Mouse (Mus musculus): ENCODE measurements around the gene Trp53bp2. TPM values are rescaled to one million over a fixed set of nuclear protein-coding genes. Genes with fewer than 3 reads are reported as not detected.

The Trp53bp2 gene
- total and polyA plus RNA-seq, 3 experiments: 2.6 to 15.1 TPM; not detected in 1

- Histone ChIP-seq H3K79me2 (ENCODE audit: control insufficient read depth, insufficient read depth, low read length, poor library complexity) (no peaks in the 10 kb centered on the region), H3K36me3 (ENCODE audit: control insufficient read depth in 1 of 2, insufficient read depth in 2 of 2, low read length in 2 of 2) (no peaks in the 10 kb centered on the region), H3K27me3 (ENCODE audit: control insufficient read depth in 1 of 2, insufficient read depth in 2 of 2, low read length in 2 of 2) (peaks cover 2 to 5% of the 10 kb centered on the region in 2 experiments; a peak in 3 of 4 replicates), H3K27ac (ENCODE audit: control insufficient read depth, low read depth, low read length) (no peak overlapping the region), H3K4me1 (ENCODE audit: control insufficient read depth in 1 of 2, insufficient read depth in 2 of 2, low read length in 2 of 2) (no peaks in the 10 kb centered on the region), H3K4me3 (ENCODE audit: control insufficient read depth in 1 of 2, insufficient read depth in 1 of 2, low read depth in 2 of 2, low read length in 2 of 2) (no peak overlapping the region), H3K9ac (ENCODE audit: control insufficient read depth, low read depth, low read length, poor library complexity, severe bottlenecking) (no peak overlapping the region), H3K9me3 (replicated peaks; ENCODE audit: insufficient read depth, low read length) (no peaks in the 10 kb centered on the region)
- TF ChIP-seq NRF1 (IDR thresholded peaks at IDR 0.05; ENCODE audit: insufficient read depth, low read depth, low read length, poor library complexity, severe bottlenecking): no peak
- no peak for TF ChIP-seq ZMIZ1 (IDR thresholded peaks at IDR 0.05; ENCODE audit: low read depth, low read length)
- TF ChIP-seq CHD2 (IDR thresholded peaks at IDR 0.05; ENCODE audit: low read length): no peak
- TF ChIP-seq HCFC1 (IDR thresholded peaks at IDR 0.05; ENCODE audit: low read depth, low read length): no peak
- no peak for TF ChIP-seq MAZ (IDR thresholded peaks at IDR 0.05; ENCODE audit: low read depth, low read length)
- no peak for TF ChIP-seq ZNF384 (IDR thresholded peaks at IDR 0.05; ENCODE audit: low read depth, low read length)
- no peak for TF ChIP-seq E2F4 (IDR thresholded peaks at IDR 0.05; ENCODE audit: borderline replicate concordance, low read depth, low read length)
- TF ChIP-seq RCOR1 (IDR thresholded peaks at IDR 0.05; ENCODE audit: low read depth, low read length): no peak
- no peak for DNase-seq (ENCODE audit: low read depth, low spot score)
These were observed 22.5 kb upstream of the Trp53bp2 start for GRCm38 (mm10) chr1:182386449-182386848.

GRCm38 (mm10) chr1:182388729-182389128 lies 20.2 kb upstream of the Trp53bp2 start:
- H3K4me3 ChIP-seq (ENCODE audit: control insufficient read depth in 1 of 2, insufficient read depth in 1 of 2, low read depth in 2 of 2, low read length in 2 of 2): no peak overlapping the region
- TF ChIP-seq UBTF (IDR thresholded peaks at IDR 0.05; ENCODE audit: borderline replicate concordance, insufficient read depth, low read depth, low read length) (no peak), CTCF (IDR thresholded peaks at IDR 0.05 in 2 of 3, conservative IDR thresholded peaks at IDR 0.05 in 1 of 3; ENCODE audit: control insufficient read depth in 1 of 3, insufficient read depth in 1 of 3, low read depth in 2 of 3, low read length in 3 of 3, poor library complexity in 1 of 3, severe bottlenecking in 1 of 3) (no peak), MEF2A (IDR thresholded peaks at IDR 0.05; ENCODE audit: extremely low read depth, insufficient replicate concordance, low read depth, low read length, poor library complexity, severe bottlenecking) (no peak), USF2 (IDR thresholded peaks at IDR 0.05; ENCODE audit: borderline replicate concordance in 1 of 2, insufficient read depth in 1 of 2, low read depth in 1 of 2, low read length in 2 of 2) (no peak), SMC3 (IDR thresholded peaks at IDR 0.05; ENCODE audit: low read depth, low read length) (no peak), ZKSCAN1 (IDR thresholded peaks at IDR 0.05; ENCODE audit: low read depth, low read length) (no peak), CHD2 (IDR thresholded peaks at IDR 0.05; ENCODE audit: low read length) (no peak), TAL1 (IDR thresholded peaks at IDR 0.05; ENCODE audit: low read length) (no peak), NRF1 (IDR thresholded peaks at IDR 0.05; ENCODE audit: insufficient read depth, low read depth, low read length, poor library complexity, severe bottlenecking) (no peak), GABPA (IDR thresholded peaks at IDR 0.05; ENCODE audit: low read depth, low read length) (no peak), ETS1 (IDR thresholded peaks at IDR 0.05; ENCODE audit: low read depth, low read length) (no peak), MAFK (IDR thresholded peaks at IDR 0.05; ENCODE audit: borderline replicate concordance, low read depth, low read length) (no peak), JUND (IDR thresholded peaks at IDR 0.05; ENCODE audit: low read depth, low read length) (no peak), SIN3A (IDR thresholded peaks at IDR 0.05; ENCODE audit: low read length) (no peak), MXI1 (IDR thresholded peaks at IDR 0.05; ENCODE audit: low read depth, low read length) (no peak), MAX (IDR thresholded peaks at IDR 0.05; ENCODE audit: low read length) (no peak), POLR2A (IDR thresholded peaks at IDR 0.05; ENCODE audit: control insufficient read depth in 1 of 2, insufficient read depth in 1 of 2, low read depth in 1 of 2, low read length in 2 of 2, poor library complexity in 1 of 2) (no peak), MAZ (IDR thresholded peaks at IDR 0.05; ENCODE audit: low read depth, low read length) (no peak), POLR2AphosphoS5 (IDR thresholded peaks at IDR 0.05; ENCODE audit: borderline replicate concordance, low read depth, low read length) (no peak)
- no peaks in the 10 kb centered on the region for H3K9me3 ChIP-seq (replicated peaks; ENCODE audit: insufficient read depth, low read length)
- H3K9ac ChIP-seq (ENCODE audit: control insufficient read depth, low read depth, low read length, poor library complexity, severe bottlenecking): no peak overlapping the region
- peaks cover 2 to 5% of the 10 kb centered on the region in 2 experiments; a peak in 3 of 4 replicates for H3K27me3 ChIP-seq (ENCODE audit: control insufficient read depth in 1 of 2, insufficient read depth in 2 of 2, low read length in 2 of 2)
- no peaks in the 10 kb centered on the region for H3K79me2 ChIP-seq (ENCODE audit: control insufficient read depth, insufficient read depth, low read length, poor library complexity)
- no peak for DNase-seq (ENCODE audit: low read depth, low spot score)
- no peaks in the 10 kb centered on the region for H3K36me3 ChIP-seq (ENCODE audit: control insufficient read depth in 1 of 2, insufficient read depth in 2 of 2, low read length in 2 of 2)
- no peaks in the 10 kb centered on the region for H3K4me1 ChIP-seq (ENCODE audit: control insufficient read depth in 1 of 2, insufficient read depth in 2 of 2, low read length in 2 of 2)
- no peak overlapping the region for H3K27ac ChIP-seq (ENCODE audit: control insufficient read depth, low read depth, low read length)
